Mouse (Mus musculus) testis, adult 2 months (tissue): ENCODE results near the gene Gm8298. TPM values are rescaled to one million over a fixed set of nuclear protein-coding genes. Genes with fewer than 3 reads are reported as not detected.
"Not testable (repeated sequence)": the region's sequence is repeated elsewhere in the genome, so short reads cannot be mapped to it uniquely, and the experiment has no call there.

Experiments
- H3K27ac ChIP-seq: fragments of 200-500 bp; 2 replicates; pipeline ENCODE4 v1.5.1; 2012; ENCODE audit warnings: low read depth, low read length; ENCODE audit not compliant: control insufficient read depth, insufficient read depth
- H3K27me3 ChIP-seq: fragments of 200-500 bp; 2 replicates; pipeline ENCODE4 v1.6.1; 2012; ENCODE audit warnings: mild to moderate bottlenecking, low read length, moderate library complexity; ENCODE audit not compliant: control insufficient read depth, insufficient read depth
- H3K36me3 ChIP-seq: fragments of 200-500 bp; 2 replicates; pipeline ENCODE4 v1.6.1; 2012; ENCODE audit warnings: mild to moderate bottlenecking, low read length; ENCODE audit not compliant: control insufficient read depth, insufficient read depth
- H3K4me1 ChIP-seq: fragments of 200-500 bp; 2 replicates; pipeline ENCODE4 v1.6.1; 2012; ENCODE audit warnings: low read length; ENCODE audit not compliant: control insufficient read depth, insufficient read depth
- H3K4me3 ChIP-seq: fragments of 200-500 bp; 2 replicates; pipeline ENCODE4 v1.5.1; 2012; ENCODE audit warnings: low read depth, mild to moderate bottlenecking, low read length, moderate library complexity, mixed read lengths; ENCODE audit not compliant: control insufficient read depth
- CTCF ChIP-seq: fragments of 200-500 bp; IDR thresholded peaks from 2 replicates; pipeline ENCODE4 v1.5.1; 2012; ENCODE audit warnings: low read depth, mild to moderate bottlenecking, inconsistent platforms, low read length, moderate library complexity; ENCODE audit not compliant: control insufficient read depth, insufficient read depth, insufficient replicate concordance
- POLR2A ChIP-seq: fragments of 200-500 bp; IDR thresholded peaks from 2 replicates; pipeline ENCODE4 v1.6.1; 2012; ENCODE audit warnings: low read depth, mild to moderate bottlenecking, inconsistent platforms, low read length, moderate library complexity; ENCODE audit not compliant: control insufficient read depth
- polyA plus RNA-seq: library from polyadenylated mRNA; depleted of rRNA; stranded (reverse); fragments of >200 nt; gene quantifications from 2 replicates; pipeline ENCODE4 v1.2.3, GENCODE M21; 2012; rRNA removed

Gm8298 gene
- not detected in 2 replicates for polyA plus RNA-seq

- no peak within 1 kb of the TSS for H3K4me3 ChIP-seq
- no peak for TF ChIP-seq POLR2A
- no peak for TF ChIP-seq CTCF
- no peak within 1 kb of the TSS for H3K27ac ChIP-seq
- H3K4me1 ChIP-seq: no peaks in the 10 kb centered on the region
- H3K27me3 ChIP-seq: no peaks in the 10 kb centered on the region
- no peaks in the 10 kb centered on the region for H3K36me3 ChIP-seq
Observed at GRCm38 (mm10) chr3:59860751-59861150, at the start of gene Gm8298. Gene Gm8298 (plus strand): TSS chr3:59861051.

- H3K4me1 ChIP-seq: no peaks in the 10 kb centered on the region
- no peak overlapping the region for H3K27ac ChIP-seq
- H3K36me3 ChIP-seq: no peaks in the 10 kb centered on the region
- H3K4me3 ChIP-seq: no peak overlapping the region
- H3K27me3 ChIP-seq: no peaks in the 10 kb centered on the region
- TF ChIP-seq CTCF (no peak), POLR2A (no peak)
Observed at GRCm38 (mm10) chr3:59813169-59813568, 47.7 kb upstream of the Gm8298 start.

- Histone ChIP-seq H3K36me3 (no peaks in the 10 kb centered on the region), H3K27me3 (no peaks in the 10 kb centered on the region), H3K4me1 (no peaks in the 10 kb centered on the region), H3K27ac (no peak overlapping the region), H3K4me3 (no peak overlapping the region)
- TF ChIP-seq CTCF (peak; percentile 7; the same call in 1 of the 2 replicates), POLR2A (no peak)
Observed at GRCm38 (mm10) chr3:59870765-59871164, 9.9 kb downstream of the Gm8298 start.

GRCm38 (mm10) chr3:59877601-59878000 is 16.8 kb downstream of the Gm8298 start:
- H3K27me3 ChIP-seq: not testable (repeated sequence)

GRCm38 (mm10) chr3:59879801-59880554 is 19.1 kb downstream of the Gm8298 start:
- not testable (repeated sequence) for H3K36me3 ChIP-seq, H3K4me3 ChIP-seq, H3K27ac ChIP-seq, H3K27me3 ChIP-seq, H3K4me1 ChIP-seq

More at GRCm38 (mm10) chr3:59877601-59878000, 16.8 kb downstream of the Gm8298 start:
- H3K4me3 ChIP-seq, H3K4me1 ChIP-seq, H3K27ac ChIP-seq, H3K36me3 ChIP-seq: not testable (repeated sequence)

- no peak overlapping the region for H3K27ac ChIP-seq
- no peaks in the 10 kb centered on the region for H3K27me3 ChIP-seq
- H3K4me3 ChIP-seq: no peak overlapping the region
- TF ChIP-seq CTCF (no peak), POLR2A (no peak)
- H3K36me3 ChIP-seq: no peaks in the 10 kb centered on the region
- no peaks in the 10 kb centered on the region for H3K4me1 ChIP-seq
Observed at GRCm38 (mm10) chr3:59893276-59893675, 32.4 kb downstream of the Gm8298 start.

- H3K27ac ChIP-seq: no peak within 1 kb of the TSS
- TF ChIP-seq POLR2A (no peak), CTCF (no peak)
Observed at GRCm38 (mm10) chr3:59924914-59925313, 64.1 kb downstream of the Gm8298 start, which contains the start of gene C130079G13Rik. Gene C130079G13Rik (plus strand): TSS chr3:59925214.

More at GRCm38 (mm10) chr3:59924914-59925313, 64.1 kb downstream of the Gm8298 start, which contains the start of gene C130079G13Rik:
- no peaks in the 10 kb centered on the region for H3K4me1 ChIP-seq
- no peak within 1 kb of the TSS for H3K4me3 ChIP-seq
- no peaks in the 10 kb centered on the region for H3K36me3 ChIP-seq
- no peaks in the 10 kb centered on the region for H3K27me3 ChIP-seq

Other genes starting within 250 kb of the Gm8298 start
- gene Gm5538, start 131.3 kb upstream of the Gm8298 start, polyA plus RNA-seq: 1.8 and 2.0 TPM in 2 replicates
- not detected in 2 replicates for gene C130079G13Rik, start 64.2 kb downstream of the Gm8298 start, polyA plus RNA-seq
- gene Aadacl2, start 145.7 kb downstream of the Gm8298 start, polyA plus RNA-seq: not detected in 2 replicates
- gene Aadac, start 164.7 kb downstream of the Gm8298 start, polyA plus RNA-seq: not detected in 2 replicates
- gene Sucnr1, start 220.8 kb downstream of the Gm8298 start, polyA plus RNA-seq: 0.10 and 0.24 TPM in 2 replicates